Mouse (Mus musculus) G1E-ER4 (cell line): ENCODE data around the gene Scfd2. TPM values are rescaled to one million over a fixed set of nuclear protein-coding genes. Genes with fewer than 3 reads are reported as not detected.

Experiments
- GATA1 ChIP-seq: IDR thresholded peaks from one replicate; pipeline ENCODE4 v1.8.0; 2012; ENCODE audit warnings: low read length, inconsistent platforms
- polyA plus RNA-seq: library from polyadenylated mRNA; stranded (reverse); fragments of >175 nt; gene quantifications from 2 replicates; pipeline ENCODE4 v1.2.3, GENCODE M21; 2012

Gene Scfd2
- polyA plus RNA-seq, 1 experiment: 6.3 TPM

DNA sequence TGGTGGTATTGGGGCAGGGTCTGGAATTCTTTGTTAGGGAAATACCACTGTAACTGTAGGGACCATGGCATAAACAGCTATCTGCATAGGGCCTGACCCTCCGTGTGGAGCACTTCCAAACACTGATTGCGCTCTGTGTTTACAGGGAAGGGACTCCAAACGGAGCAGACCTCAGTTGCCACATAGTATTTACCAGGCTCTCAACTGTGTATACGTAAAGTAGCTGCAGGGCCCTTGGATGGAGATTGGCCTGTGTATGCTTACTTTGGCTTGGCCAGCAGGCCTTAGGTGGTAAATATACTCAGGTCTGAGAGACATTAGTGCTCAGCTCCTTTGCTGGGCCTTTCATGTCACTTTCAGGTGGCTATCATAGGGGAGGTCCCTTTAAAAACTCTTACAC, 329.0 kb downstream of the Scfd2 start:
- no peak for TF ChIP-seq GATA1

DNA sequence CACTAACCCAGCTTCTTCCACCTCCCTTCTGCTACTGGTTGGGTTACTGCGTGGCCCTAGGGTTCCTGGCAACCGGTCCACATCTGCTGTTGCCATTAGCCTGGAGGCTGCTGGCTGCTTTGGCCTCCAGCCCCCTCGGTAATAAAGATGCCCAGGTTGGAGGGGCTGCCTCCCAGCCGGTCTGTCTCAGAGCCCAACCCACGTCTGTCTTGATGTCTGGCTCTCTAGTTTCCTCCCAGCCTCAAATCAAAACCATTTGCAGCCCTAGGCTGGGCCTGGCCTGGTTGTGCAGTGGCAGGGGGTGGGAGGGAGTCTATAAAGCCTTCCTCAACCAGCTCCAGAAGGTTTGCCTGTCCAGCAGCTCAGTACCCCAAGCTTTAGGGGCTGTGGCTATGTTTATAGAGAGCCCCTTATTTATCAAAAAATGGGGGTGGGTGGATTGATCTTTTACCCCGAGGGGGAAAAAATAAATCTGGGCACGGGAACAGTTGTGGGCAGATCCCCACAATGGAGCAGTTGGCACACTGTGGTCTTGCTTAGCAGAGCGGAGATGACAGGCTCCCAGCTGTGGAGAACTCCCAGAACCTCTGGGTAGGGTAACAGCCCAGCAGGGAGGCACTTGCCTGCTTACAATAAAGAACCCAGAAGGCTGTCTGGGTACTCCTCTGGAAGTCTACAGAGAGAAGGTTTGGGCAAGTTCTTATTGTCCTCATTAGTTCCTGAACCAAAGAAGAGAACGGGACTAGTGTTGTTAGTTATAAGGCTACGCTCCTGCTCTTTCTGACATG, 329.8 kb downstream of the Scfd2 start:
- no peak for TF ChIP-seq GATA1

DNA sequence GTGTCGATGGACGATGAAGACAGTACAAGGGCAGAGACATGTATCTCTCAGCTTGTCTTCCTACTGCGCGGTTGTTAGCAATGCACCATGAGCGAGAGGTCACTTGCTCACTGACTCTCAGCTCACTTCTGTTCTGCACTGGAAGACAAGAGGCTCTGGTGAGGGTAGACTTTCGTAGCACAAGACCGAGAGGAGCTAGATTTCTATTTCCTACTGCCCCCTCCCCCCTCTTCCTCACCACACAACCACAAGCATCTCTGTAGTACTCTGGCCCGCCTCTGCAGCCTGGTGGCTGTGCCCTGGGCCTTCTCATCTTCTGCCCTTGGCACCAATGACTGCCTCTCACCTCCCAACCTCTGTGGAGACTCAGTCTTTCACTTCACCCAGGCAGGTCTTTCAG, 331.1 kb downstream of the Scfd2 start:
- no peak for TF ChIP-seq GATA1

DNA sequence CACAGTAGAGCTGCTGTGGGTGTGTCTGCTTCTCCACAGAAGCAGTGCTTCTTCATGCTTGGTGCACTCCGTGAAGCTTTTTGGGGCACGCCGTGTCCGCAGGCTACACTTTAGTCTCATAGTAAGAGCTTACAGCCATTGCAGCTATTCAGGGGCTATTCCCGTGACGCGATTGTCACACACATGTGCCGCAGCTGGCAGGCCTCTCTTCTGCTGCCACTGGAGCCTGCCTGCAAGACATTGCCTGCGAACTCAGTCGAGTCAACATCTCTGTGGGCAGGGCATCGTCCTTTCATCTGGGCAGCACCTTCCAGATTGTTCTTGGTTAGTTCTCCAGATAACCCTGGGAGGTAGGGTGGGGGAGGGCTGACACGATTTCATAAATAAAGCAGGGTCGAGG, 331.8 kb downstream of the Scfd2 start:
- TF ChIP-seq GATA1: no peak

DNA sequence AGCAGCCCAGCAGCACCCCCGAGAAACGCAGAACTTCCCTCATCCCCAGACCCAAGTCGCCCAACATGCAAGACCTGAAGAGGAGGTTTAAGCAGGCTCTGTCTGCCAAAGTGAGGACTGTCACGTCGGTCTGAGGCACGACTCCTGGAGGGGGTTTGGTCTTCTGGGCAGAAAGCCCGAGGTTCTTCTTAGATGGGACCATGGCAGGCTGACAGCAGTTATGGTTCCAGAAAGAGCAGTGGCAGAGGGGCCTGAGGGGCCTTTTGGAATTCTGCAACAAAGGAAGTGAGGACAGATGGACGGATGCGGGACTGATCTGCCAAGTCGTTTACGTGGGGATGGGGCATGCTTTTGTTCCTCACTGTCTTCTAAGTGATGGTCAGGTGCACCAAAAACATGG, 333.1 kb downstream of the Scfd2 start:
- no peak for TF ChIP-seq GATA1

DNA sequence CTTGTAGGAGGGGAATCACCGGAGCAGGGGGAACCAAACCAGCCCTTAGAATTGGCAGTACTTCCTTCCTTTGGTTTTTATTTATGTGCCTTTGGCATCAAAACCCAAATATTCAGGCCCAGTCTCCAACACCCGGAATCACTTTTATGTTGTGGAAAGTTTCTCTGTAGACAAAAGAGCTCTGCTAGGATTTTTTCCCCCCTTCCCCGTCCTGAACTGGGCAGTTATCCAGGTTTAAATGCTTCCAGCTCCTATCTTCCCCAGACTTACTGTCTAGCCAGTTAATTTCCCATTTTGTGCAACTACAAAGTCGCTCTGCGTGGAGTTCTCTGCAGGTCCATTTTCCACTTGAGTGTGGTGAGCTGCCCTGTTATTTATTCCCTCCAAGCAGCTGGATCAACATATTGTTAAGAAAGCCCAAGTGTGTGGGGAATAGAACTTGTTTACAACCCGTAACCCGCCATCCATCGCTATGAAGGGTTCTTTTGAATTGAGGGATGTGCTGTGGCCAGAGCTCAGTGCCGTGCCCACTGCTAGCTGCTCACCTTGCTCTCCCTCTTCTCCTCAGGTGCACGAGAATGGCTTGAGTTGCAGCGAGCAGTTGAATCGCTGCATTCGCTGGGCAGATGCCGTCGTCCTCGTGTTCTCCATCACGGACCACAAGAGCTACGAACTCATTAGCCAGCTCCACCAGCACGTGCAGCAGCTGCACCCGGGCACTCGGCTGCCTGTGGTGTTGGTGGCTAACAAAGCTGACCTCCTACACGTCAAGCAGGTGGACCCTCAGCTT, 333.8 kb downstream of the Scfd2 start:
- no peak for TF ChIP-seq GATA1

DNA sequence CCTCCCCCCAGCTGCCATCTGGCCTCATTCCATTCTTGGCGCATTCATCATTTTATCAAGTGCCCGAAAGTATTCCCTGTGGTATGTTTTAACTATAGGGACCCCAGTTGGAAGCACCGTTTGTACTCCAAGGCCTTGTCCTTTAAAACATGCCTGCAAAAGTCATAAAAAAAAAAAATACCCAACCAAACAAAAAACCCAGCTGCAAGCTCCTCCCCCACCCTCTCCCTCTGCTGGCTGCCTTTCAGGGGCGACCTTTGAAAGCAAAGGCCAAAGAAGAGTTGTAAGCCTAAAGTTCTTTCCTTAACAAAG, 335.3 kb downstream of the Scfd2 start:
- no peak for TF ChIP-seq GATA1

DNA sequence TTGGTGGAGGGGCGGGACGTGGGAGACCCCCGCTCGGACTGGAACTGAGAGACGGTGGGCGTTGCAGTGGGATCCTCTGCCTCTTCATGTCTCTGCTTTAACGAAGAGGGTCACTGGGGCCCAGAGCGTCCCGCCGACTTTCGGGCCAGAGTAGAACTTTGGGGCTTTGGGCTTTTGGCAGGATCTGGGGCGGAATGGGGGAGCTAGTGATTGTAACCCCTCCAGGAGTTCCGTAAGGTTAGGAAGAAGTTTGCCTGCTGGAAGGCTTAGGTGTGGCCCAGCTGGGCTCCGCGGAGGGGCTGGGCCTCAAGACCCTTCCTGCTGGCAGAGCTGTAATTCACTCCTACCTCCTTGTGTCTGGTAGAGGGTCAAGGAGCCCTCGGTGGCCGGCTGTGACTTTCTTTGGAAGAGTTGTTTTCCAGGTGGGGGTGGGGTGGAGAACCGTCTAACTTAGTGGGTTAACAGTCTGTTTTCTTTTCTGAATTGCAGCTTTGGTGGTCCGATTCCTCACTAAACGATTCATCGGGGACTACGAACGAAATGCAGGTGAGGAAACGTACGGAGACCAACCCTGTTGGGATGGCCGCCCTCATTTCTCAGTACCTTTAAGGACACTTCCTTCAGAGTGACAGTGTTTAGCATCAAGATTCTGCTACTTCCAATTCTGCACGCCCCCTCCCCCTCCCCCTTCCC, 335.8 kb downstream of the Scfd2 start:
- no peak for TF ChIP-seq GATA1

DNA sequence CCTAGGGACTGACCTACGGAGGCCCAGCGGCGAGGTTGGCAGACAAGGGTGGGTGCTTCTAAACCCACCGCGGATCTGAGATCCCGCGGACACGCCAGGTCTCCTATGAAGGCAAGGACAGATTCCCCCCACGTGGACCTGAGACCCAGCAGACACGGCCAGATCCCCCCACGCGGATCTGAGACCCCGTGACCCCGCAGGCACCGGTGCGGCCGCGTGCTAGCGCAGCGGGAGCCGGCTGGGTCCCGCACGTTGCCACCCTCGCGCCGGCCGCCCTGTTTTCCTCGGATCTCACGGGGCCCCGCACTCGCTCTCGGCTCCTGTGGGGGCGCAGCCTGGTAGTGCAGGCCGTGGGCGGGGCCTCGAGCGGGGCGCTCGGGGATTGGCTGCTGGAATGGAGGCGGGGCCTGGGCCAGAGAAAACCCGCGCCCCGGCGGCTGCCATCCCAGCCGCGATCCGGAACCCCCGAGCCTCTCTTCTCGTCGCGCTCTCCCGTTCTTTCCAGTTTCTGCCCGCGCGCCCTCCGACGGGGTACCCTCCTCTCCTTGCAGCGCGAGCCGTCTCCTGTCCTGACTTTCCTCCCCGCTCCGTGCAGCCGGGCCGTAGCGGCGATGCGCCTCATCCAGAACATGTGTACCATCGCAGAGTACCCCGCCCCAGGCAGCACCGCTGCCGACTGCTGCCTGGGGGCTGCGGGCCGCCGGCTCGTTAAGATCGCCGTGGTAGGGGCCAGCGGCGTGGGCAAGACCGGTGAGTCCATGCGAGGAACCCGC, 336.5 kb downstream of the Scfd2 start, which contains the start of gene Rasl11b:
TSS of gene Rasl11b (plus strand) at position 446 of the 773 bp plus-strand sequence.
- no peak for TF ChIP-seq GATA1

DNA sequence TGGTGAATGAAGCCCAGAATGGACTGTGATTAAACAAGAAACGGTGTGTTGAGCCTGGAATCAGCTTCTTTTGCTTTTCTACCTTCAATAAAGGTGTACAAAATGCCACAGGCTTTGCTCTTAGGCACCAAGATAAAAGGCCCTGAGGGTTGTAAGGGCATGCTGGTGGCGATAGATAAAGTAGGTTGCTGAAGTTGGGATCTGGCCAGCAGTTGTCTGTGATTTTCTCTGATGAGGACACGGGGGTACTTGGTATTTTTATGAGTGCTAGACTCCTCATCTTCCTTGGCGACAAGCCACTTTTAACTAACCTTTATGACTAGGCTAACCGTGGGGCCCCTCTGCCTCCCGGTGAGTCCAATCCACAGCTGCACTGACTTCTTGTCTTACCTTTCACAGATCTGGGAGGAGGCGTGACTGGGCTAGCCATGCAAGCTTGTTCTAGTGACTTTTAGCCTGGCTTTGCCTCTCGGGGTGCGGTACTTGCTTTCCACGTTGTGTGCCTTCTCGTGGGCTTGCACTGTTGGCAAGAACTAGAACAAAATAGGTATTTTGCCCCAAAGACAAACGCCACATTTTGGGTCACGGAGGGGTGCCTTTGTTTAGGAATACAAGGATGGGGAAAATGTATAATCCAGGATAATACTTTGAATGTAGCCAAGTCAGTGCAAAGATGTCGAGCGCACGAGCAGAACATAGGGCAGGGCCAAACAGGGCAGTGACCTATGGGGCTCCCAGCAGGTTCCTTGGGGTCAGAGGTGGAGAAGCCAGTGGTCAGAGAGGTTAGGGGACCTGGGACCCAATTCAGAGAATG, 337.3 kb downstream of the Scfd2 start:
- TF ChIP-seq GATA1: no peak

DNA sequence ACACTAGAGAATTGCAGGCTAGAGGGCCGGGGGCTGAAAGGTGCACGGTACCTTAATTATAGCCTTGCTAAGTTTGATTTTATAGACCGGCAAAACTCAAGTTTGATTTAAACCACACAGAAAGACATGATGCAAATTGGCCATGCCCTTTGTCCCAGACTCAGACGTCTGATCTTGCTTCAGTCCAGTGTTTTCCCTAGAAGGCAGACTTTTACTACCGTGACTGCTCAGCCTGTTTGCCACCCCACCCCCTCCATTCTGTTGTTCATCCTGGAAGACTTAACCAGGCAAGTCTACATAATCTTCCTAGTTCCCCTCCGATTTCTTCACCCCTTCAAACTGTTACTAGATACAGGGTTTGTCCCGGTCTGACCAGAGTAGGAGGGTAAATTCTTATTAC, 337.9 kb downstream of the Scfd2 start:
- no peak for TF ChIP-seq GATA1

DNA sequence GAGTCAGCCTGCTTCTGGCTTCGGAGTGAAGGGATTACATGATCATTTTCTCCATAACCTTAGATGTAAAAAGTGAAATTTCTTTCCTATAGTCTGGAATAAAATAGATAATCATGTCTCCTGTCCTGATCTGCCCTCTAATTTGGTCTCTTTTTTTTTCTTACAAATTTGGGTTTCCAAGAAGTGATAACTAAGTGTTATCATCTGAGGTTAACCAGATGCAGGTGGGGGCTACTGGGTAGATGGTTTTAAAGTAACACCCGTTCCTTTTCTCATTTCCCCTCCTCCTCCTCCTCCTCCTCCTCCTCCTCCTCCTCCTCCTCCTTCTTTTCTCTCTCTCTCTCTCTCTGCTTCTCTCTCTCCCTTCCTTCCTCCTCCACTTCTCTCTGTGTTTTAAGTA, 338.6 kb downstream of the Scfd2 start:
- no peak for TF ChIP-seq GATA1

DNA sequence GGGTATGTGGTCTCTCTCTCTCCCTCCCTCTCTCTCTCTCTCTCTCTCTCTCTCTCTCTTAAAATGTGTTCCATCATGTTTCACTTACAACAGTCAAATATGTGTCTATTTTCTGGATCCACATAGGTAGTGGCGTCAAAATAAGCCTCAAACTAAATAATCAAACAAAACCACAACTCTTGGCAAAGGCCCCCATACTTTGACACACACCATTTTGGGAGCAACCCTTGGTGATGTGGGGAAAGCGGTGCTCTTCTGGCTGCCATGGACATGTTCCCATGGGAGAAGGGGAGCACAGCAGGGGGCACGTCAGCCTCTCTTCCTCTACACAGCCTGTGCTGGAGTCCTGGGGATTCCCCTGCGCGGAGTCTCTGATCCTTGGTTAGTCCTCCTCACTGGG, 340.6 kb downstream of the Scfd2 start:
- no peak for TF ChIP-seq GATA1

DNA sequence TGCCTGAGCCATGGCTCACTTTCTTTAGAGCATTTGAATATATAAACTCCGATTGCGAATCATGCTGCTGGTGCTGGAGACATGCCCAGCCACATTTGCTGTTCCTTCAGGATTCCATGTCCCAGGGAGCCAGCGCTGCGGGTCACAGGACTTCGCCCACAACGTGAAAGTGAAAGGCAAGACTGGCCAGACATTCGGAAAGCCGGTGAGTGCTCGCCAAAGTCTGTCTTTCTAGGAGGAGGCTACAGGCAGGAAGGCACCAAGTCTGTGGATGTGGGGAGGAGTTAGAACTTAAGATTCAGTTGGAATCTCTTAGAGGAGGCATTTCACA, 341.4 kb downstream of the Scfd2 start:
- TF ChIP-seq GATA1: no peak

DNA sequence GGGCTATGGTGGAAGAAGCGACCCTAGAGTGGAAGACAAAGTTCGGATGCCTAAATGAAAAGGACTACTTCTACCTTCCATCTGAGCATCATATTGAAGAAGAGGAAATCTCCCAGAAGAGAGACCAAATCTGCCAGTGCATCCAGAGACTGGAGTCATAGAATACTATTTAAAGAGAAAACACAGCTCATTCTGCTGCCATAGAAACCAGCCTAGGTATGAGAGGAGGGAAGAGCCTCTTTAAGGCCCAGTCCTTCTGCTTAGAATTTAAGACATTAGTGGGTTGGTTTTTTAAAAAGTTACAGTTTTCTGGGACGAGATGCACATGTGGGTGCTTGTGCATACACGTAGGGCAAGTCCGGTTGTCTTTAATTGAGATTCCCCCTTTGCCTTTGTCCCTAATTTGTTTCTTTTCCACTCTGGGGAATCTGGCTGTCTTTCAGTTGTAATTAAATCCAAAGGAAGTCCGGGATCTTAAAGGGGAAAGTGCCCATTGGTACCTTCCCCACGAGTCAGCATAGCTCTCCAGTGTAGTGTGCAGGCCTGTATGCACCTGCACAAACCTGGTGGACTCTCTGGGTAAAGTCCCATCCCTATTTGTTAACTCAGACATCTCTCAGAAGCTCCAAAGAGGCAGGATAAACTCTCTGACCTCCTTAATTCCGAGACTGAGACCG, 341.9 kb downstream of the Scfd2 start:
- no peak for TF ChIP-seq GATA1
